Mouse (Mus musculus) erythroid progenitor cell, adult 5-6 weeks (primary cell): ENCODE measurements around the gene Iqcj. TPM values are rescaled to one million over a fixed set of nuclear protein-coding genes. Genes with fewer than 3 reads are reported as not detected.
"Not testable (repeated sequence)": the region's sequence is repeated elsewhere in the genome, so short reads cannot be mapped to it uniquely, and the experiment has no call there.

Experiments
- ATAC-seq: replicated peaks from 2 replicates; pipeline ENCODE4 v1.8.0; 2016; ENCODE audit warnings: moderate number of reproducible peaks, mild to moderate bottlenecking, moderate TSS enrichment, inconsistent platforms; ENCODE audit not compliant: poor library complexity, low FRiP score, severe bottlenecking
- total RNA-seq, 2 experiments: library from RNA; stranded (forward) in 1 of 2; stranded (reverse) in 1 of 2; fragments of 150-400 nt in 1 of 2; fragments of 186-747, 209-891 nt in 1 of 2; gene quantifications; 2 replicates each; pipeline versions ENCODE4 v1.2.3 to v1.2.4; 2015 to 2017; ENCODE audit warnings: low replicate concordance in 2 of 2

Iqcj gene
- total RNA-seq, 2 experiments from 2014 or later = not detected

- ATAC-seq = no peak
Observed at GRCm38 (mm10) chr3:68056373-68057275, 164.6 kb downstream of the Iqcj start.

- ATAC-seq = no peak
Observed at GRCm38 (mm10) chr3:68059162-68059800, 167.3 kb downstream of the Iqcj start.

GRCm38 (mm10) chr3:68064731-68065130 is 172.7 kb downstream of the Iqcj start, which contains the start of gene Schip1:
Gene Schip1, plus strand, starts transcription at chr3:68064802.
- no peak for ATAC-seq

GRCm38 (mm10) chr3:68071395-68072386 is 179.7 kb downstream of the Iqcj start:
- ATAC-seq = no peak

- no peak for ATAC-seq
Observed at GRCm38 (mm10) chr3:68077406-68077805, 185.4 kb downstream of the Iqcj start.

- ATAC-seq = no peak
Observed at GRCm38 (mm10) chr3:68085024-68085423, 193.0 kb downstream of the Iqcj start.

GRCm38 (mm10) chr3:68092108-68092507 is 200.1 kb downstream of the Iqcj start:
- no peak for ATAC-seq

GRCm38 (mm10) chr3:68096724-68097431 is 204.9 kb downstream of the Iqcj start:
- ATAC-seq = no peak

- ATAC-seq = not testable (repeated sequence)
Observed at GRCm38 (mm10) chr3:68099561-68099960, 207.5 kb downstream of the Iqcj start.

GRCm38 (mm10) chr3:68101343-68101742 is 209.3 kb downstream of the Iqcj start:
- no peak for ATAC-seq

GRCm38 (mm10) chr3:68105081-68105685 is 213.2 kb downstream of the Iqcj start:
- ATAC-seq = no peak

Other genes with a start within 250 kb of the Iqcj start
- not detected in 2 replicates for gene Iqschfp, start within 50 bp of the Iqcj start, total RNA-seq (2015; ENCODE audit: low replicate concordance)
- not detected in 2 replicates for gene Iqschfp, start within 50 bp of the Iqcj start, total RNA-seq (2017; ENCODE audit: low replicate concordance)
- 1.1 and 3.4 TPM in 2 replicates for gene Schip1, start 172.6 kb downstream of the Iqcj start, total RNA-seq (2015; ENCODE audit: low replicate concordance)
- 1.7 and 2.0 TPM in 2 replicates for gene Schip1, start 172.6 kb downstream of the Iqcj start, total RNA-seq (2017; ENCODE audit: low replicate concordance)